Mouse (Mus musculus): Measurements from ENCODE around the gene Oas1g.

- TF ChIP-seq POLR2A (IDR thresholded peaks at IDR 0.05; ENCODE audit: borderline replicate concordance, low read depth, low read length), result no peak
- no peak for TF ChIP-seq CTCF (IDR thresholded peaks at IDR 0.05; ENCODE audit: low read depth, low read length)
Measured at GRCm38 (mm10) chr5:120847067-120847466, 40.3 kb downstream of the Oas1g start, which contains the start of gene Oas1f.

Measured in bone marrow macrophage, adult 2 months (primary cell).